Mouse (Mus musculus): ENCODE results near the gene Trio. TPM values are rescaled to one million over a fixed set of nuclear protein-coding genes. Genes with fewer than 3 reads are reported as not detected.

The Trio gene
- polyA plus RNA-seq, 1 experiment from 2014 or later = 37.5 TPM

GRCm38 (mm10) chr15:27753923-27754322 lies 271.7 kb downstream of the Trio start:
- Histone ChIP-seq H3K27me3 (ENCODE audit: control insufficient read depth, insufficient read depth, low read depth, low read length) (no peaks in the 10 kb centered on the region), H3K36me3 (ENCODE audit: control insufficient read depth, insufficient read depth, low read length) (peaks cover 55% of the 10 kb centered on the region), H3K9me3 (replicated peaks; ENCODE audit: control insufficient read depth, low read length, poor library complexity, severe bottlenecking) (no peaks in the 10 kb centered on the region), H3K4me3 (ENCODE audit: low read depth, low read length) (no peak overlapping the region), H3K4me2 (ENCODE audit: low read length) (no peak overlapping the region), H3K9ac (ENCODE audit: low read depth, low read length) (no peak overlapping the region), H3K4me1 (ENCODE audit: control insufficient read depth, insufficient read depth, low read length) (0 out of 2 replicates have a peak, but pooled peaks cover 3% of the 10 kb centered on the region), H3K27ac (ENCODE audit: low read length) (no peak overlapping the region)
- no peak for ATAC-seq
- 73% methylated on average over 5 of the region's 5 CpGs for WGBS

GRCm38 (mm10) chr15:27752677-27753342 lies 272.8 kb downstream of the Trio start:
- Histone ChIP-seq H3K27ac (ENCODE audit: low read length) (peak overlapping the region; percentile 28; the same call in 1 of the 2 replicates), H3K4me2 (ENCODE audit: low read length) (no peak overlapping the region), H3K36me3 (ENCODE audit: control insufficient read depth, insufficient read depth, low read length) (peaks cover 60% of the 10 kb centered on the region), H3K27me3 (ENCODE audit: control insufficient read depth, insufficient read depth, low read depth, low read length) (no peaks in the 10 kb centered on the region), H3K9ac (ENCODE audit: low read depth, low read length) (no peak overlapping the region), H3K9me3 (replicated peaks; ENCODE audit: control insufficient read depth, low read length, poor library complexity, severe bottlenecking) (no peaks in the 10 kb centered on the region), H3K4me3 (ENCODE audit: low read depth, low read length) (no peak overlapping the region), H3K4me1 (ENCODE audit: control insufficient read depth, insufficient read depth, low read length) (0 out of 2 replicates have a peak, but pooled peaks cover 3% of the 10 kb centered on the region)
- WGBS = 45% methylated on average over 7 of the region's 7 CpGs
- no peak for ATAC-seq

- H3K4me3 ChIP-seq (ENCODE audit: low read depth, low read length) = no peak overlapping the region
- peak; percentile 50 for ATAC-seq
- no peak overlapping the region for H3K9ac ChIP-seq (ENCODE audit: low read depth, low read length)
- 0 out of 2 replicates have a peak, but pooled peaks cover 3% of the 10 kb centered on the region for H3K4me1 ChIP-seq (ENCODE audit: control insufficient read depth, insufficient read depth, low read length)
- no peaks in the 10 kb centered on the region for H3K9me3 ChIP-seq (replicated peaks; ENCODE audit: control insufficient read depth, low read length, poor library complexity, severe bottlenecking)
- H3K4me2 ChIP-seq (ENCODE audit: low read length) = no peak overlapping the region
- WGBS = 74% methylated on average over 12 of the region's 12 CpGs
- peaks cover 61% of the 10 kb centered on the region for H3K36me3 ChIP-seq (ENCODE audit: control insufficient read depth, insufficient read depth, low read length)
- H3K27me3 ChIP-seq (ENCODE audit: control insufficient read depth, insufficient read depth, low read depth, low read length) = no peaks in the 10 kb centered on the region
- H3K27ac ChIP-seq (ENCODE audit: low read length) = no peak overlapping the region
Measured at GRCm38 (mm10) chr15:27751612-27752405, 273.8 kb downstream of the Trio start.

- WGBS = 89% methylated on average over 8 of the region's 8 CpGs
- ATAC-seq = no peak
- Histone ChIP-seq H3K27ac (ENCODE audit: low read length) (no peak overlapping the region), H3K9me3 (replicated peaks; ENCODE audit: control insufficient read depth, low read length, poor library complexity, severe bottlenecking) (no peaks in the 10 kb centered on the region), H3K27me3 (ENCODE audit: control insufficient read depth, insufficient read depth, low read depth, low read length) (no peaks in the 10 kb centered on the region), H3K4me1 (ENCODE audit: control insufficient read depth, insufficient read depth, low read length) (0 out of 2 replicates have a peak, but pooled peaks cover 3% of the 10 kb centered on the region), H3K36me3 (ENCODE audit: control insufficient read depth, insufficient read depth, low read length) (peaks cover 62% of the 10 kb centered on the region), H3K9ac (ENCODE audit: low read depth, low read length) (no peak overlapping the region), H3K4me2 (ENCODE audit: low read length) (no peak overlapping the region), H3K4me3 (ENCODE audit: low read depth, low read length) (no peak overlapping the region)
Measured at GRCm38 (mm10) chr15:27748739-27749138, 276.9 kb downstream of the Trio start.

- no peak overlapping the region for H3K27ac ChIP-seq (ENCODE audit: low read length)
- no peak for ATAC-seq
- H3K9ac ChIP-seq (ENCODE audit: low read depth, low read length) = no peak overlapping the region
- 86% methylated on average over 18 of the region's 18 CpGs for WGBS
- H3K4me3 ChIP-seq (ENCODE audit: low read depth, low read length) = no peak overlapping the region
- no peak overlapping the region for H3K4me2 ChIP-seq (ENCODE audit: low read length)
- H3K9me3 ChIP-seq (replicated peaks; ENCODE audit: control insufficient read depth, low read length, poor library complexity, severe bottlenecking) = no peaks in the 10 kb centered on the region
- H3K27me3 ChIP-seq (ENCODE audit: control insufficient read depth, insufficient read depth, low read depth, low read length) = no peaks in the 10 kb centered on the region
- no peaks in the 10 kb centered on the region for H3K4me1 ChIP-seq (ENCODE audit: control insufficient read depth, insufficient read depth, low read length)
- peaks cover 61% of the 10 kb centered on the region for H3K36me3 ChIP-seq (ENCODE audit: control insufficient read depth, insufficient read depth, low read length)
Measured at GRCm38 (mm10) chr15:27747512-27747911, 278.1 kb downstream of the Trio start.

- no peak overlapping the region for H3K4me2 ChIP-seq (ENCODE audit: low read length)
- no peak overlapping the region for H3K27ac ChIP-seq (ENCODE audit: low read length)
- H3K36me3 ChIP-seq (ENCODE audit: control insufficient read depth, insufficient read depth, low read length) = peaks cover 55% of the 10 kb centered on the region
- H3K27me3 ChIP-seq (ENCODE audit: control insufficient read depth, insufficient read depth, low read depth, low read length) = no peaks in the 10 kb centered on the region
- ATAC-seq = no peak
- H3K9ac ChIP-seq (ENCODE audit: low read depth, low read length) = no peak overlapping the region
- WGBS = 91% methylated on average over 5 of the region's 5 CpGs
- no peak overlapping the region for H3K4me3 ChIP-seq (ENCODE audit: low read depth, low read length)
- no peaks in the 10 kb centered on the region for H3K9me3 ChIP-seq (replicated peaks; ENCODE audit: control insufficient read depth, low read length, poor library complexity, severe bottlenecking)
- no peaks in the 10 kb centered on the region for H3K4me1 ChIP-seq (ENCODE audit: control insufficient read depth, insufficient read depth, low read length)
Measured at GRCm38 (mm10) chr15:27744995-27745394, 280.7 kb downstream of the Trio start.

- no peak overlapping the region for H3K9ac ChIP-seq (ENCODE audit: low read depth, low read length)
- no peaks in the 10 kb centered on the region for H3K9me3 ChIP-seq (replicated peaks; ENCODE audit: control insufficient read depth, low read length, poor library complexity, severe bottlenecking)
- peaks cover 35% of the 10 kb centered on the region for H3K36me3 ChIP-seq (ENCODE audit: control insufficient read depth, insufficient read depth, low read length)
- H3K4me2 ChIP-seq (ENCODE audit: low read length) = no peak overlapping the region
- no peaks in the 10 kb centered on the region for H3K27me3 ChIP-seq (ENCODE audit: control insufficient read depth, insufficient read depth, low read depth, low read length)
- H3K4me1 ChIP-seq (ENCODE audit: control insufficient read depth, insufficient read depth, low read length) = no peaks in the 10 kb centered on the region
- no peak overlapping the region for H3K4me3 ChIP-seq (ENCODE audit: low read depth, low read length)
- H3K27ac ChIP-seq (ENCODE audit: low read length) = no peak overlapping the region
- 97% methylated on average over 7 of the region's 7 CpGs for WGBS
- no peak; the same call in 1 of the 2 replicates for ATAC-seq
Measured at GRCm38 (mm10) chr15:27740080-27740479, 285.6 kb downstream of the Trio start.

GRCm38 (mm10) chr15:27731818-27732217 lies 293.8 kb downstream of the Trio start:
- H3K4me3 ChIP-seq (ENCODE audit: low read depth, low read length) = no peak overlapping the region
- H3K27ac ChIP-seq (ENCODE audit: low read length) = no peak overlapping the region
- ATAC-seq = no peak
- H3K4me1 ChIP-seq (ENCODE audit: control insufficient read depth, insufficient read depth, low read length) = no peaks in the 10 kb centered on the region
- H3K9me3 ChIP-seq (replicated peaks; ENCODE audit: control insufficient read depth, low read length, poor library complexity, severe bottlenecking) = no peaks in the 10 kb centered on the region
- H3K4me2 ChIP-seq (ENCODE audit: low read length) = no peak overlapping the region
- peaks cover 40% of the 10 kb centered on the region for H3K36me3 ChIP-seq (ENCODE audit: control insufficient read depth, insufficient read depth, low read length)
- WGBS = 87% methylated on average over 4 of the region's 4 CpGs
- H3K27me3 ChIP-seq (ENCODE audit: control insufficient read depth, insufficient read depth, low read depth, low read length) = no peaks in the 10 kb centered on the region
- no peak overlapping the region for H3K9ac ChIP-seq (ENCODE audit: low read depth, low read length)

GRCm38 (mm10) chr15:27726228-27726627 lies 299.4 kb downstream of the Trio start:
- H3K4me1 ChIP-seq (ENCODE audit: control insufficient read depth, insufficient read depth, low read length) = no peaks in the 10 kb centered on the region
- H3K27ac ChIP-seq (ENCODE audit: low read length) = no peak overlapping the region
- H3K4me2 ChIP-seq (ENCODE audit: low read length) = no peak overlapping the region
- no peak overlapping the region for H3K9ac ChIP-seq (ENCODE audit: low read depth, low read length)
- whole genome bisulfite sequencing = 89% methylated on average over 6 of the region's 6 CpGs
- no peak for ATAC-seq
- H3K27me3 ChIP-seq (ENCODE audit: control insufficient read depth, insufficient read depth, low read depth, low read length) = no peaks in the 10 kb centered on the region
- 0 out of 2 replicates have a peak, but pooled peaks cover 2% of the 10 kb centered on the region for H3K36me3 ChIP-seq (ENCODE audit: control insufficient read depth, insufficient read depth, low read length)
- 0 out of 2 replicates have a peak, but pooled peaks cover 3% of the 10 kb centered on the region for H3K9me3 ChIP-seq (replicated peaks; ENCODE audit: control insufficient read depth, low read length, poor library complexity, severe bottlenecking)
- H3K4me3 ChIP-seq (ENCODE audit: low read depth, low read length) = no peak overlapping the region
